Mouse (Mus musculus) midbrain, embryonic 13.5 days (tissue): ENCODE results near the gene Olfr16. TPM values are rescaled to one million over a fixed set of nuclear protein-coding genes. Genes with fewer than 3 reads are reported as not detected.

Experiments used
- polyA plus RNA-seq: library from polyadenylated mRNA; unstranded; fragments of >200 nt; fragmentation: Nextera tagmentation; extraction: Ambion mirVana; gene quantifications from 2 replicates; pipeline ENCODE4 v1.2.1, GENCODE M21; 2015

Olfr16 gene
- polyA plus RNA-seq, 1 experiment from 2014 or later, result not detected

Other genes with a start within 250 kb of the Olfr16 start
- gene Apcs, start 55.4 kb upstream of the Olfr16 start, polyA plus RNA-seq, result not detected in 2 replicates
- gene Olfr1408, start 187.0 kb downstream of the Olfr16 start, polyA plus RNA-seq, result not detected in 2 replicates
- gene Olfr1406, start 240.2 kb downstream of the Olfr16 start, polyA plus RNA-seq, result not detected in 2 replicates
- not detected in 2 replicates for gene Olfr218, start 247.4 kb downstream of the Olfr16 start, polyA plus RNA-seq